Mouse (Mus musculus) CH12.LX (cell line): ENCODE results near the gene Slc12a7.

Experiments used
- CTCF ChIP-seq, 2 experiments: IDR thresholded peaks in 1 of 2; conservative IDR thresholded peaks in 1 of 2; 2 replicates each; pipeline ENCODE4 v1.5.1; 2011 to 2012; ENCODE audit warnings: low read depth in 2 of 2, low read length in 2 of 2, improper control_type of control experiment in 1 of 2, inconsistent platforms in 1 of 2, mild to moderate bottlenecking in 1 of 2, moderate library complexity in 1 of 2
- GABPA ChIP-seq: IDR thresholded peaks from 2 replicates; pipeline ENCODE4 v1.6.1; 2012; ENCODE audit warnings: low read depth, low read length, improper control_type of control experiment, inconsistent platforms; ENCODE audit not compliant: insufficient replicate concordance
- HCFC1 ChIP-seq: IDR thresholded peaks from 2 replicates; pipeline ENCODE4 v1.6.1; 2012; ENCODE audit warnings: low read depth, mild to moderate bottlenecking, inconsistent platforms, low read length, improper control_type of control experiment
- MAFK ChIP-seq: IDR thresholded peaks from 2 replicates; pipeline ENCODE4 v1.6.1; 2011; ENCODE audit warnings: low read length, improper control_type of control experiment; ENCODE audit not compliant: insufficient replicate concordance
- MAX ChIP-seq: IDR thresholded peaks from 2 replicates; pipeline ENCODE4 v1.6.1; 2011; ENCODE audit warnings: low read length, improper control_type of control experiment

- TF ChIP-seq CTCF (conservative IDR thresholded peaks at IDR 0.05 in 1 of 2, IDR thresholded peaks at IDR 0.05 in 1 of 2; ENCODE audit: low read depth in 2 of 2, low read length in 2 of 2) (no peak), MAFK (no peak), MAX (no peak), HCFC1 (no peak), GABPA (no peak)
Measured at GRCm38 (mm10) chr13:73760126-73760525, 27.2 kb downstream of the Slc12a7 start.
